Mouse (Mus musculus) limb, embryonic 14.5 days (tissue): ENCODE measurements at regions not wholly inside any gene's neighbourhood (a gene's known extent, or its start where the extent isn't known, plus 50 kb on each side); places are given as distances from the start of the nearest gene placed in this dataset.
A peak's percentile ranks its signal among the peaks of the same experiment; 100 is the strongest.

Source experiments
- ATAC-seq: fragments of 200-750 bp; cut with Nextera tagmentation; 2 replicates; pipeline ENCODE4 v1.8.0; 2017; ENCODE audit warnings: low read depth, moderate number of reproducible peaks, moderate TSS enrichment; ENCODE audit not compliant: low FRiP score
- DNase-seq: peaks from one replicate; pipeline ENCODE4 v3.0.0-alpha.2; 2015; ENCODE audit warnings: low spot score
- H3K27ac ChIP-seq: fragments of 300-500 bp; sonication (generic); replicated peaks from 2 replicates; pipeline ENCODE4 v1.5.1; 2014; ENCODE audit warnings: low read depth, mild to moderate bottlenecking, low read length, moderate library complexity, mixed read lengths
- H3K27me3 ChIP-seq: fragments of 300-500 bp; sonication (generic); 2 replicates; pipeline ENCODE4 v1.6.1; 2014; ENCODE audit warnings: low read length, mixed read lengths; ENCODE audit not compliant: control insufficient read depth, insufficient read depth
- H3K36me3 ChIP-seq: fragments of 300-500 bp; sonication (generic); 2 replicates; pipeline ENCODE4 v1.6.1; 2014; ENCODE audit warnings: mild to moderate bottlenecking, low read length, moderate library complexity, mixed read lengths; ENCODE audit not compliant: control insufficient read depth, insufficient read depth
- H3K4me1 ChIP-seq: fragments of 300-500 bp; sonication (generic); 2 replicates; pipeline ENCODE4 v1.6.1; 2014; ENCODE audit warnings: antibody characterized with exemption, low read length, mixed read lengths; ENCODE audit not compliant: control insufficient read depth, insufficient read depth
- H3K4me2 ChIP-seq: fragments of 300-500 bp; sonication (generic); replicated peaks from 2 replicates; pipeline ENCODE4 v1.6.1; 2014; ENCODE audit warnings: low read depth, mild to moderate bottlenecking, low read length, moderate library complexity; ENCODE audit not compliant: severe bottlenecking
- H3K4me3 ChIP-seq: fragments of 300-500 bp; sonication (generic); replicated peaks from 2 replicates; pipeline ENCODE4 v1.5.1; 2014; ENCODE audit warnings: low read length
- H3K9ac ChIP-seq: fragments of 300-500 bp; sonication (generic); 2 replicates; pipeline ENCODE4 v1.6.1; 2014; ENCODE audit warnings: mild to moderate bottlenecking, low read depth, low read length, moderate library complexity; ENCODE audit not compliant: severe bottlenecking
- H3K9me3 ChIP-seq: fragments of 300-500 bp; sonication (generic); 2 replicates; pipeline ENCODE4 v1.6.1; 2016; ENCODE audit warnings: low read length; ENCODE audit not compliant: control insufficient read depth
- POLR2A ChIP-seq: fragments of 200-500 bp; IDR thresholded peaks from 2 replicates; pipeline ENCODE4 v1.8.0; 2012; ENCODE audit warnings: inconsistent platforms, mild to moderate bottlenecking, moderate library complexity, borderline replicate concordance; ENCODE audit not compliant: insufficient read depth, insufficient read length; ENCODE audit errors: extremely low read depth
- WGBS: fragments of 180-500 bp; shearing (Covaris S2); extraction: QIAGEN DNeasy Blood & Tissue Kit; methylation state at CpG from one replicate; pipeline ENCODE4 v1.1.7; 2014; 5-methylcytosine and 5-hydroxymethylcytosine counted together

- Histone ChIP-seq H3K9ac (no peak overlapping the region), H3K4me2 (no peak overlapping the region), H3K27me3 (no peaks in the 10 kb centered on the region), H3K9me3 (no peaks in the 10 kb centered on the region), H3K27ac (no peak overlapping the region), H3K36me3 (no peaks in the 10 kb centered on the region), H3K4me3 (no peak overlapping the region), H3K4me1 (no peaks in the 10 kb centered on the region)
- DNase-seq = no peak
- WGBS = 67% methylated on average over 5 of the region's 5 CpGs
- TF ChIP-seq POLR2A = no peak
- no peak for ATAC-seq
Measured at GRCm38 (mm10) chr15:71054251-71054852, 2780.0 kb upstream of the Gm6569 start.

DNA sequence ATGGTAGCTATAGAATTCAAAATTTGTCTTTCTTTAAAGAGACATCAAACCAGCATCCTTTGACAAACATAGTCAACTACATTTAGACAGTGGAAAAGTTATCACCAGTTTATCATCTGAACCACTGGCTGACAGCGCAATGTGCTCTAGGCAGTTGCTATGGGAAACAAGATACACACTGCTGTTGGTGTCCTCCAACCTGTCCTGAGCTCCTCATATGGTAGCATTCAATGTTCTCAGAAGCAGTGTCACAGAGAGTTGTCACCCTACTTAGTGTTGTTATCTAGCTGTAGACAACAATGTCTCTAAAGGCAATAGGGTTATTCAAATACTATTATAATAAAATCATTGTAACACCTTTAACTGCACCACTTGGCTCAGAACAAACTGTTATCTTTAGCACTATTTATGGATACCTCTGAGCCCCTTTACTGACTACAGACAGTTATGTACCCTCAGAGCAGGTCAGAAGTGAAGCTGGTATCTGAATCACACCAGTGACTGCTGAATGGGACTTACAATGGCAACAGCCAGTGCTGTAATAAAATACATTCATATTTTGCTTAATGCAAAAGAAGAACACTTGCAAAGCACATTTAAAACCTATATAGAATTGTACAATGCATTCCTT, 2747.9 kb upstream of the Gm6569 start:
- no peak for TF ChIP-seq POLR2A
- no peaks in the 10 kb centered on the region for H3K9me3 ChIP-seq
- ATAC-seq (no peak), DNase-seq (no peak)
- H3K4me1 ChIP-seq = no peaks in the 10 kb centered on the region
- WGBS = 95% methylated on average over 1 of the region's 1 CpGs
- H3K36me3 ChIP-seq = no peaks in the 10 kb centered on the region
- no peak overlapping the region for H3K4me2 ChIP-seq
- no peak overlapping the region for H3K9ac ChIP-seq
- no peaks in the 10 kb centered on the region for H3K27me3 ChIP-seq
- H3K4me3 ChIP-seq = no peak overlapping the region
- no peak overlapping the region for H3K27ac ChIP-seq

DNA sequence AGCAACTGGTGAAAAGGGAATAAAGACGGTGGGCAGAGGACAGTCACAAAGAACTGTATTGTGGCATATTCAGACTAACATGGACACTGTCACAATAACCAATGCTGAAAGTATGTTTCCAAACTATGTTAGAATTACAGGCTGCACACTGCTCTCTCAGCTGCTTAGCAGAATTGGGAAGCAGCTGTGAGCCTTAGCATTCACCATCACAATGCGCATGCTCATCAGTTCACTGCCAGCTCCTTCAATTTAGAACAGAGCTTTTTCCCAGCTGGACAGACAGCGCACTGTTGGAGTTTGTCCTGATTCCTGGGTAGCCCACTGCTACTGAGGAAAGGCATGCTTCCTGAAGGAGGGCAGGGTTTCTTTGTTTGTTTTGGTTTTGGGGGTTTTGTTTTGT, 2735.2 kb upstream of the Gm6569 start:
- no peak overlapping the region for H3K27ac ChIP-seq
- no peak overlapping the region for H3K9ac ChIP-seq
- ATAC-seq (no peak), DNase-seq (peak; percentile 6)
- no peaks in the 10 kb centered on the region for H3K27me3 ChIP-seq
- H3K4me1 ChIP-seq = no peaks in the 10 kb centered on the region
- no peak for TF ChIP-seq POLR2A
- whole genome bisulfite sequencing = 81% methylated on average over 3 of the region's 3 CpGs
- no peak overlapping the region for H3K4me2 ChIP-seq
- H3K9me3 ChIP-seq = no peaks in the 10 kb centered on the region
- no peak overlapping the region for H3K4me3 ChIP-seq
- no peaks in the 10 kb centered on the region for H3K36me3 ChIP-seq

GRCm38 (mm10) chr15:71129802-71130201, 2704.6 kb upstream of the Gm6569 start:
- no peak for DNase-seq
- H3K27ac ChIP-seq = no peak overlapping the region

DNA sequence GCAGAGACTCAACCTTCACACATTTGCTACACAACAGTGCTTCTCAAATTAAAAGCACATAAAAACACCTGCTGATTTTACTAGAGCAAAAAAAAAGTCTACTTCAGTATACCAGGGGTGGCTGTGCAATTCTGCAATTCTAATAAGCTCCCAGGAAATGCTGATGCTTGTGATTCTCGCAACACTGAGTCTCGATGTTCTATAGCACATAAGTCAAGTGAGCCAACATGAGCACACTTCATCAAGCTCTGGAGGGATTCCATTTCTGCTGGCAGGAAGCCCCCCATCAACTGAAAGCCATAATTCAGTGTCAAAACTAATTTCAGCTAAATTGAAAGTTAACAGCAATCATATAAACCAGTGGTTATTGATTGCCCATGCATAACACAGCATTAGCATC, 2676.7 kb upstream of the Gm6569 start:
- 73% methylated on average over 2 of the region's 2 CpGs for WGBS
- H3K4me3 ChIP-seq = no peak overlapping the region
- no peak for DNase-seq
- no peak overlapping the region for H3K27ac ChIP-seq
- no peak overlapping the region for H3K4me2 ChIP-seq
- no peaks in the 10 kb centered on the region for H3K36me3 ChIP-seq
- no peaks in the 10 kb centered on the region for H3K9me3 ChIP-seq
- no peak for TF ChIP-seq POLR2A
- H3K9ac ChIP-seq = no peak overlapping the region
- no peak for ATAC-seq
- no peaks in the 10 kb centered on the region for H3K27me3 ChIP-seq
- H3K4me1 ChIP-seq = no peaks in the 10 kb centered on the region

More at GRCm38 (mm10) chr15:71129802-71130201, 2704.6 kb upstream of the Gm6569 start:
- no peaks in the 10 kb centered on the region for H3K4me1 ChIP-seq
- H3K4me3 ChIP-seq = no peak overlapping the region
- no peaks in the 10 kb centered on the region for H3K9me3 ChIP-seq
- H3K27me3 ChIP-seq = no peaks in the 10 kb centered on the region
- H3K4me2 ChIP-seq = no peak overlapping the region
- ATAC-seq = no peak
- no peak for TF ChIP-seq POLR2A
- no peaks in the 10 kb centered on the region for H3K36me3 ChIP-seq
- H3K9ac ChIP-seq = no peak overlapping the region

DNA sequence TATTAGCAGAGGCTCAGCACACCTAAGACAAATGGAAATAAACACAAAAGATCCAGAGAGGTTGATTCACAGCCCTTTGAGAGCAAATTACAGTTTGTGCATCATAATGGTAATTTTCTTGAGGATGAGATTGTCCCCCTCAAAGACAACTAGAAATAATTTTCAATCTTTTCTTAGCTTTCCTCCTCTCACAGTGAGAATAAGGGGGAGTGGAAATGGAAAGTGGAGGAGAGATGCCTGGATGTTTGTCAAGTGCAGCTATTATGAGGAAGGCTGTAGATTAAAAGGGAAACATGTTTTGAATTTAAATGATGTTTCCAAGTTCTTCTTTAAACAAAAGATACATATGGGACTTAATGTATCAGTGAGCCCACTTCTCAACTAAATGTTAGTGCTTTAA, 2672.3 kb upstream of the Gm6569 start:
- Histone ChIP-seq H3K4me2 (no peak overlapping the region), H3K4me3 (no peak overlapping the region), H3K27me3 (no peaks in the 10 kb centered on the region), H3K9me3 (no peaks in the 10 kb centered on the region), H3K27ac (no peak overlapping the region), H3K9ac (no peak overlapping the region), H3K4me1 (no peaks in the 10 kb centered on the region), H3K36me3 (no peaks in the 10 kb centered on the region)
- DNase-seq (no peak), ATAC-seq (no peak)
- no peak for TF ChIP-seq POLR2A
